Mouse (Mus musculus) intestine, postnatal 0 days (tissue): Measurements from ENCODE around the gene Nfix. TPM values are rescaled to one million over a fixed set of nuclear protein-coding genes. Genes with fewer than 3 reads are reported as not detected.

Experiments used
- ATAC-seq: fragments of 200-750 bp; cut with Nextera tagmentation; 2 replicates; pipeline ENCODE4 v1.8.0; 2017; ENCODE audit warnings: mild to moderate bottlenecking, moderate TSS enrichment, moderate library complexity
- H3K27ac ChIP-seq: fragments of 300-500 bp; sonication (generic); 2 replicates; pipeline ENCODE4 v1.5.1; 2014; ENCODE audit warnings: mild to moderate bottlenecking, low read depth, low read length, moderate library complexity
- H3K27me3 ChIP-seq: fragments of 300-500 bp; sonication (generic); replicated peaks from 2 replicates; pipeline ENCODE4 v1.6.1; 2014; ENCODE audit warnings: low read length, mixed read lengths; ENCODE audit not compliant: control insufficient read depth, insufficient read depth
- H3K36me3 ChIP-seq: fragments of 300-500 bp; sonication (generic); 2 replicates; pipeline ENCODE4 v1.6.1; 2014; ENCODE audit warnings: mild to moderate bottlenecking, moderate library complexity; ENCODE audit not compliant: control insufficient read depth, insufficient read depth
- H3K4me1 ChIP-seq: fragments of 300-500 bp; sonication (generic); replicated peaks from 2 replicates; pipeline ENCODE4 v1.6.1; 2014; ENCODE audit warnings: antibody characterized with exemption, low read length, mixed read lengths; ENCODE audit not compliant: control insufficient read depth, insufficient read depth
- H3K4me2 ChIP-seq: fragments of 300-500 bp; sonication (generic); replicated peaks from 2 replicates; pipeline ENCODE4 v1.6.1; 2014; ENCODE audit warnings: low read depth, mild to moderate bottlenecking, moderate library complexity
- H3K4me3 ChIP-seq: fragments of 300-500 bp; sonication (generic); 2 replicates; pipeline ENCODE4 v1.5.1; 2014; ENCODE audit warnings: low read depth, low read length
- H3K9ac ChIP-seq: fragments of 300-500 bp; sonication (generic); 2 replicates; pipeline ENCODE4 v1.6.1; 2014; ENCODE audit warnings: mild to moderate bottlenecking, low read depth, low read length
- H3K9me3 ChIP-seq: fragments of 300-500 bp; sonication (generic); 2 replicates; pipeline ENCODE4 v1.6.1; 2016; ENCODE audit warnings: mixed run types; ENCODE audit not compliant: control insufficient read depth
- CTCF ChIP-seq: sonication (generic); IDR thresholded peaks from 2 replicates; pipeline ENCODE4 v1.5.1; 2016; ENCODE audit warnings: low read depth, mild to moderate bottlenecking, control low read depth, antibody characterized with exemption, moderate library complexity
- WGBS: fragments of 180-500 bp; shearing (Covaris S2); extraction: QIAGEN DNeasy Blood & Tissue Kit; methylation state at CpG from one replicate; pipeline ENCODE4 v1.1.7; 2014; 5-methylcytosine and 5-hydroxymethylcytosine counted together
- polyA plus RNA-seq: library from polyadenylated mRNA; unstranded; fragments of >200 nt; fragmentation: Nextera tagmentation; extraction: Ambion mirVana; gene quantifications from 2 replicates; pipeline ENCODE4 v1.2.1, GENCODE M21; 2015

Nfix gene
- polyA plus RNA-seq, 1 experiment from 2014 or later: 12.0 TPM

- TF ChIP-seq CTCF: 0 out of 2 replicates have a peak, but pooled peaks have one; percentile 11
- peak overlapping the region; percentile 84 for H3K4me3 ChIP-seq
Measured at GRCm38 (mm10) chr8:84665385-84665893, 134.7 kb downstream of the Nfix start.

GRCm38 (mm10) chr8:84664566-84665384, 135.4 kb downstream of the Nfix start:
- Histone ChIP-seq H3K27ac (peak overlapping the region; percentile 86), H3K4me1 (0 out of 2 replicates have a peak, but pooled peaks cover 2% of the 10 kb centered on the region), H3K36me3 (no peaks in the 10 kb centered on the region), H3K4me2 (peak overlapping the region; percentile 84), H3K9ac (peak overlapping the region; percentile 71), H3K4me3 (peak overlapping the region; percentile 84), H3K9me3 (no peaks in the 10 kb centered on the region), H3K27me3 (no peaks in the 10 kb centered on the region)
- TF ChIP-seq CTCF: peak; percentile 78
- under 1% methylated on average over 29 of the region's 29 CpGs for WGBS
- ATAC-seq: peak; percentile 11; the same call in 1 of the 2 replicates

More at GRCm38 (mm10) chr8:84665385-84665893, 134.7 kb downstream of the Nfix start:
- ATAC-seq: no peak
- WGBS: 3% methylated on average over 14 of the region's 14 CpGs
- Histone ChIP-seq H3K9me3 (no peaks in the 10 kb centered on the region), H3K9ac (peak overlapping the region; percentile 71), H3K27ac (peak overlapping the region; percentile 86), H3K4me2 (peak overlapping the region; percentile 84), H3K36me3 (no peaks in the 10 kb centered on the region), H3K27me3 (no peaks in the 10 kb centered on the region), H3K4me1 (0 out of 2 replicates have a peak, but pooled peaks cover 2% of the 10 kb centered on the region)

- Histone ChIP-seq H3K4me3 (peak overlapping the region; percentile 84), H3K36me3 (no peaks in the 10 kb centered on the region), H3K27me3 (no peaks in the 10 kb centered on the region), H3K9me3 (no peaks in the 10 kb centered on the region), H3K9ac (peak overlapping the region; percentile 71), H3K27ac (peak overlapping the region; percentile 99), H3K4me1 (peaks cover 2% of the 10 kb centered on the region; the same call in 1 of the 2 replicates), H3K4me2 (peak overlapping the region; percentile 84)
- peak; percentile 67 for ATAC-seq
- WGBS: 2% methylated on average over 43 of the region's 43 CpGs
- no peak for TF ChIP-seq CTCF
Measured at GRCm38 (mm10) chr8:84663483-84664327, 136.4 kb downstream of the Nfix start.

- Histone ChIP-seq H3K4me3 (peak within 1 kb of the TSS; percentile 84), H3K4me2 (peak within 1 kb of the TSS; percentile 84), H3K9me3 (no peaks in the 10 kb centered on the region), H3K27me3 (no peaks in the 10 kb centered on the region), H3K9ac (peak within 1 kb of the TSS; percentile 99), H3K36me3 (no peaks in the 10 kb centered on the region), H3K27ac (peak within 1 kb of the TSS; percentile 99), H3K4me1 (no peaks in the 10 kb centered on the region; the same call in 1 of the 2 replicates)
- ATAC-seq: peak; percentile 53
- peak; percentile 18; the same call in 1 of the 2 replicates for TF ChIP-seq CTCF
- under 1% methylated on average over 27 of the region's 27 CpGs for WGBS
Measured at GRCm38 (mm10) chr8:84662581-84663065, 137.5 kb downstream of the Nfix start, which contains the start of gene Ier2. Gene Ier2, minus strand, starts transcription at chr8:84662852.

- H3K36me3 ChIP-seq: no peaks in the 10 kb centered on the region
- no peaks in the 10 kb centered on the region for H3K27me3 ChIP-seq
- H3K9me3 ChIP-seq: no peaks in the 10 kb centered on the region
- peak overlapping the region; percentile 99 for H3K9ac ChIP-seq
- ATAC-seq: no peak
- TF ChIP-seq CTCF: no peak
- H3K4me3 ChIP-seq: peak overlapping the region; percentile 84
- no peaks in the 10 kb centered on the region; the same call in 1 of the 2 replicates for H3K4me1 ChIP-seq
- H3K27ac ChIP-seq: peak overlapping the region; percentile 99
- peak overlapping the region; percentile 84 for H3K4me2 ChIP-seq
- under 1% methylated on average over 61 of the region's 61 CpGs for WGBS
Measured at GRCm38 (mm10) chr8:84661961-84662571, 138.1 kb downstream of the Nfix start.
